In the genomic region with DNA sequence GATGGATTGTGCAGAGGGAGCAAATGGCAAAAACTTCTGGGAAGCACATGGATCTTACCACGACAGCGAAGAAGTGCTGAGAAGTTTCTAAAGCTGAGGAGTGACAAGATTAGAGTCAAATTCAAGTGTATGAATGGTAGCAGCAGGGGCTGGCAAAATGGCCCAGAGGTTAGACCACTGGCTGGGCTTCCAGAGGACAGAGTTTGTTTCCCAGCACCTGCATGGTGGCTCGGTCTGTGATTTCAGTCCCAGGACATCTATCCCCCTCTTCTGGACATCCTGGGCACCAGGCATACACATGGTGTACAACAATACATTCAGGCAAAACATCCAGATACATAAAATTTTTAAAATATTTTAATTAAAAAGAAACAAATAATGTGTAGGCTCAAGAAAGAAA, we compare ENCODE assay signal across 24 mouse cellular contexts. TPM values are rescaled to one million over a fixed set of nuclear protein-coding genes. Genes with fewer than 3 reads are reported as not detected.
DNase-seq lines count a peak whose midpoint lies in the region; ATAC-seq and TF ChIP-seq lines count a peak whose summit lies in the region.
"Had no signal": no experiment of that assay in that cellular context is flagged by ENCODE, and none has a peak within 500 bp of the region (broad histone marks: within the 10 kb centered on the region; RNA-seq: fewer than 3 reads in every experiment).

No protein-coding gene starts in this region.

- H3K4me2 ChIP-seq in heart, embryonic 11.5 days, result no peak overlapping the region
- H3K4me2 ChIP-seq: embryonic facial prominence, embryonic 12.5 days; forebrain, embryonic 13.5 days; forebrain, embryonic 15.5 days had no signal

- TF ChIP-seq POLR2A in ES-Bruce4 (IDR thresholded peaks at IDR 0.05; ENCODE audit: insufficient read depth, low read length), result no peak
- no peak for TF ChIP-seq POLR2A in thymus, adult 2 months (IDR thresholded peaks at IDR 0.05; ENCODE audit: control insufficient read depth, extremely low read depth, insufficient read depth, low read length, poor library complexity)

- H3K27me3 ChIP-seq in heart, embryonic 11.5 days (ENCODE audit: control insufficient read depth, insufficient read depth, low read length), result no peaks in the 10 kb centered on the region
- H3K27me3 ChIP-seq in ES-Bruce4 (ENCODE audit: control insufficient read depth, insufficient read depth, low read length, poor library complexity, severe bottlenecking), result no peaks in the 10 kb centered on the region
- no peaks in the 10 kb centered on the region for H3K27me3 ChIP-seq in thymus, adult 2 months (ENCODE audit: control insufficient read depth, insufficient read depth, low read length)
- H3K27me3 ChIP-seq: CH12.LX; embryonic facial prominence, embryonic 12.5 days; forebrain, embryonic 13.5 days; forebrain, embryonic 15.5 days had no signal

- WGBS in heart, embryonic 11.5 days (ENCODE audit: insufficient replicate concordance), result 97% methylated on average over 3 of the region's 3 CpGs
- WGBS in thymus, adult 2 months, result 100% methylated on average over 3 of the region's 3 CpGs

- no peak overlapping the region for H3K4me3 ChIP-seq in heart, embryonic 11.5 days (ENCODE audit: low read depth, low read length)
- no peak overlapping the region for H3K4me3 ChIP-seq in ES-Bruce4 (ENCODE audit: low read depth, low read length)
- no peak overlapping the region for H3K4me3 ChIP-seq in thymus, adult 2 months (ENCODE audit: control insufficient read depth, insufficient read depth, low read length)
- H3K4me3 ChIP-seq: embryonic facial prominence, embryonic 10.5 days; embryonic facial prominence, embryonic 12.5 days; forebrain, embryonic 13.5 days; forebrain, embryonic 15.5 days had no signal

- peak; percentile 61 for DNase-seq in heart, adult 11 months
- peak; percentile 2 for DNase-seq in heart, postnatal 4 days
- DNase-seq in heart, adult 9 months (ENCODE audit: low spot score in 2 of 2), result no peak
- no peak for DNase-seq in thymus, adult 2 months
- DNase-seq: adrenal gland, adult 8-10 months; adrenal gland, postnatal 14 days; adrenal gland, postnatal 36 days; B cell, adult 2 months; cerebellum, adult 11-12 months; cerebellum, adult 2 months; cerebellum, adult 9-10 months; cerebellum, postnatal 10 days; cerebellum, postnatal 25 days; forebrain, postnatal 0 days had no signal

- no peaks in the 10 kb centered on the region for H3K36me3 ChIP-seq in heart, embryonic 11.5 days (ENCODE audit: control insufficient read depth, insufficient read depth, low read length)
- H3K36me3 ChIP-seq in ES-Bruce4 (ENCODE audit: control insufficient read depth, insufficient read depth, low read length, poor library complexity, severe bottlenecking), result no peaks in the 10 kb centered on the region
- H3K36me3 ChIP-seq in thymus, adult 2 months (ENCODE audit: control insufficient read depth, insufficient read depth, low read length), result no peaks in the 10 kb centered on the region
- H3K36me3 ChIP-seq: embryonic facial prominence, embryonic 12.5 days; forebrain, embryonic 15.5 days had no signal

- no peaks in the 10 kb centered on the region for H3K4me1 ChIP-seq in heart, embryonic 11.5 days (ENCODE audit: control insufficient read depth, insufficient read depth, low read length)
- H3K4me1 ChIP-seq in ES-Bruce4 (ENCODE audit: control insufficient read depth, insufficient read depth, low read length), result no peaks in the 10 kb centered on the region
- H3K4me1 ChIP-seq in thymus, adult 2 months (replicated peaks; ENCODE audit: control insufficient read depth, insufficient read depth, low read length), result no peaks in the 10 kb centered on the region
- H3K4me1 ChIP-seq: embryonic facial prominence, embryonic 12.5 days; forebrain, embryonic 13.5 days; forebrain, embryonic 15.5 days had no signal

- TF ChIP-seq EP300 in ES-Bruce4 (IDR thresholded peaks at IDR 0.05; ENCODE audit: insufficient read depth, low read depth, low read length), result no peak

- H3K9ac ChIP-seq in heart, embryonic 11.5 days (ENCODE audit: low read depth, low read length), result no peak overlapping the region
- H3K9ac ChIP-seq in ES-Bruce4 (ENCODE audit: low read depth, poor library complexity, severe bottlenecking), result no peak overlapping the region
- H3K9ac ChIP-seq: embryonic facial prominence, embryonic 12.5 days; forebrain, embryonic 13.5 days; forebrain, embryonic 15.5 days; forebrain, postnatal 0 days had no signal

- TF ChIP-seq CTCF in ES-Bruce4 (IDR thresholded peaks at IDR 0.05; ENCODE audit: low read depth, low read length), result peak; percentile 2
- TF ChIP-seq CTCF in thymus, adult 2 months (IDR thresholded peaks at IDR 0.05; ENCODE audit: borderline replicate concordance, control insufficient read depth, extremely low read depth, insufficient read depth, low read length, poor library complexity), result no peak

- H3K9me3 ChIP-seq in heart, embryonic 11.5 days (replicated peaks; ENCODE audit: control insufficient read depth, low read length), result no peaks in the 10 kb centered on the region
- H3K9me3 ChIP-seq in ES-Bruce4 (replicated peaks; ENCODE audit: control insufficient read depth, insufficient read depth, low read length, poor library complexity, severe bottlenecking), result peaks cover 12% of the 10 kb centered on the region
- H3K9me3 ChIP-seq: embryonic facial prominence, embryonic 12.5 days; forebrain, embryonic 13.5 days; forebrain, embryonic 15.5 days had no signal

- ATAC-seq in heart, embryonic 11.5 days (replicated peaks; ENCODE audit: insufficient number of reproducible peaks, low FRiP score, low TSS enrichment), result no peak
- ATAC-seq: activated CD4-positive, CD25-positive, alpha-beta regulatory T cell, adult 4 months; CD4-positive, CD25-positive, alpha-beta regulatory T cell, adult 4 months; forebrain, embryonic 13.5 days; forebrain, embryonic 15.5 days; forebrain, postnatal 0 days had no signal

- no peak overlapping the region for H3K27ac ChIP-seq in heart, embryonic 11.5 days (ENCODE audit: low read depth, low read length)
- no peak overlapping the region for H3K27ac ChIP-seq in ES-Bruce4 (ENCODE audit: insufficient read depth, low read length)
- no peak overlapping the region for H3K27ac ChIP-seq in thymus, adult 2 months (ENCODE audit: control insufficient read depth, insufficient read depth, low read length)
- H3K27ac ChIP-seq: embryonic facial prominence, embryonic 10.5 days; embryonic facial prominence, embryonic 12.5 days; forebrain, embryonic 13.5 days; forebrain, embryonic 15.5 days had no signal

RNA-seq across cellular contexts. Expression of a gene that starts 5.8 kb away (rescaled TPM):
- 9.4 and 12.0 TPM in 2 replicates for polyA plus RNA-seq in heart, embryonic 11.5 days (2014; fragmentation: Nextera tagmentation; extraction: Ambion mirVana)
- total RNA-seq in heart, postnatal 4 days (2021), result 1 to 10 TPM; 9.2 to 9.8 TPM
- 43.8 and 50.7 TPM in 2 replicates for polyA plus RNA-seq in ES-Bruce4 (2011; ENCODE audit: insufficient read depth, insufficient read length, low read depth, missing spikeins)
- 0.36 and 0.51 TPM in 2 replicates for polyA plus RNA-seq in thymus, adult 2 months (2012; rRNA removed)

RNA-seq across cellular contexts. Expression of a gene that starts 24.1 kb away (rescaled TPM):
- 0.30 TPM in 1 of 2 replicates, not detected in the other for polyA plus RNA-seq in heart, embryonic 11.5 days (2014; fragmentation: Nextera tagmentation; extraction: Ambion mirVana)
- not detected for total RNA-seq in heart, postnatal 4 days (2021)
- 0.93 TPM in 1 of 2 replicates, not detected in the other for polyA plus RNA-seq in ES-Bruce4 (2011; ENCODE audit: insufficient read depth, insufficient read length, low read depth, missing spikeins)
- polyA plus RNA-seq in thymus, adult 2 months (2012; rRNA removed), result not detected in 2 replicates
- total RNA-seq: adrenal gland, adult 8-10 months had no signal
- polyA plus RNA-seq: activated CD4-positive, CD25-positive, alpha-beta regulatory T cell, adult 4 months; cerebellum, adult 2 months; cortical plate, adult 2 months had no signal

Comparison
In these comparisons a context has a peak if more than half of its experiments do, and no peak if none do; other contexts are left out.
1. DNase-seq: peak in heart, adult 11 months (single experiment) and heart, postnatal 4 days (single experiment); none in heart, adult 9 months (0 of 2) and thymus, adult 2 months (single experiment).